Mouse (Mus musculus): ENCODE results near the gene Rnf183.

The Rnf183 gene

GRCm38 (mm10) chr4:62429616-62430015, 5.4 kb downstream of the Rnf183 start:
- DNase-seq: no peak

- no peak for DNase-seq
Measured at GRCm38 (mm10) chr4:62427978-62428758, 6.9 kb downstream of the Rnf183 start.

- no peak for DNase-seq
Measured at GRCm38 (mm10) chr4:62425891-62426290, 9.2 kb downstream of the Rnf183 start.

DNA sequence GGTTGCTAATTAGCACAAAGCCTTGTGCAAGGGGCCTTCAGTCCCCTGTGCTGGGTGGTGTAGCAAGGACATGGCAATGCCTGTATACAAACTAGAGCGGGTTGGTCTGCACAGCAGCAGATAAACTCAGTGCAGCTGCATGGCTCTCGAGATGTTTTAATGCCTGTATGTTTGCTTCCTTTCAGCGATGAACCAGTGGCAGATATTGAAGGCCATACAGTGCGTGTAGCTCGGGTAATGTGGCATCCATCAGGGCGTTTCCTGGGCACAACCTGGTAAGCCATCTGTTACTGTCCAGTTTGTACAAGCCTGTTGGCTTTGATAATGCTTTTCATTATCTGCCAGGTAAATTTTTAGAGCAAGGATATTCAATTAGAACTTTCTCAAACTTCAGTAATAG, 16.0 kb downstream of the Rnf183 start:
- no peak for DNase-seq

DNA sequence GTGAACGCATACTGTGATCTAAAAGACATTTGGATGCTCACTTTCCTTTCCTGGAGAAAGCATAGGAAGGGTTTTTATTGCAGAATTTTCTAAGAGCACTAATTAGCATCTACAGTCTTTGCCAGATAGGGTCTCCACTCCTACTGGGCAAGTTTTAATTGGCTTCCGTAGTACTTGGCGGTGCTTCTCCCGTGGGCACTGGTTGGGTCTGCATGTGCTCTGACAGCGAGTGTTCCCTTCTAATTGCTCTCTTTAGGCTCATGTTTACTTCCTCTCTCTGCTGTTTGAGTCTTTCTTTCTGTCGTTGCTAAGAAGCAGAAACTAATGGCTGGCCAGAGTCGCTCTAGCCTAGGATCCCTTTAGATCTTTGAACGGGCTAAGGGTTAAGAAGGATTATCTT, 16.6 kb downstream of the Rnf183 start:
- no peak for DNase-seq

DNA sequence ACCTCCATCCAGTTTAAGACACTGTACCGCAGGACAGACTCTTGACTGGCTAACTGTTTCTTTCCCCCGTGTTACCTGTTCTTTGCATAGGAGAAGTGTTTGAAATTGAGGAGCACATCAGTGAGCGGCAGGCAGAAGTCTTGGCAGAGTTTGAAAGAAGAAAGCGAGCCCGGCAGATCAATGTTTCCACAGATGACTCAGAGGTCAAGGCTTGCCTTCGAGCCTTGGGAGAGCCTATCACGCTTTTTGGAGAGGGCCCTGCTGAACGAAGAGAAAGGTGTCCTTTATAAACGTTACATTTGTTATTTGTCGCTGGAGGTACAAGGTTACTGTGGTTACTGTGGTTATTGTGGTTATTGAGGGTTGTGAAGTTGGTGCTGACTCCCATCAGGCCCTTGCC, 23.4 kb downstream of the Rnf183 start:
- DNase-seq: no peak

GRCm38 (mm10) chr4:62410325-62410724, 24.7 kb downstream of the Rnf183 start:
- no peak for DNase-seq

GRCm38 (mm10) chr4:62409615-62410014, 25.4 kb downstream of the Rnf183 start:
- no peak for DNase-seq

DNA sequence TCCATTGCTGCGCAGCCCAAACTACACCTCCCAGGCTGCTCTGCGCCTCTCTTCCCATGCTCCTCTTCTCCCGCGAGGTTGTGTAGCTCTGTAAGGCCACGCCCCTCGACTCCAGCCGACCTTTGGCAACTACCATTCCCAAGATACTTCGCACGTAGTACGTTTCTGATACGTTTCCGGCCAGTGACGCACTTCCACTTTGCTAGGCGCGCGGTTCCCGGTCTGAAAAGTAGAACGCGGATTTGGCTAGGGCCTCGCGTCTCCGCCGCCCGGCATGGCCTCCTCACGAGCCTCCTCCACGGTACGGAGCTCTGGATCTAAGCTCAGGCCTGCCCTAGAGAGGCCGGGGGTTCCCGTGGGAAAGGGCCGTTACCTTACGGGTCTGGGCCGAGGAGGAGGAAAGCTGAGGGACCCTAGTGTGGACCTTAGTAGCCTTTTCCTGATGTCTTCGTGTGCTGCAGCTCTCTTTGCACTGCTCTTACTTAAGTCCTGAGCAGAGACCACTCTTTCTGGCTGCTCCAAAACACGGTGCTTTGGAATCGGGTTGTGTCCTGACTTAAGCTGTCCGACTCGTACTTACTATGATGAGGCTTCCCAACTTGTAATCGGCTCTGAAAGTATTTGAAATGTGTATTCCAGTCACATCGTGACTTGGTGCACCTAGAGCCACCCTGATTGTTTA, 26.3 kb downstream of the Rnf183 start, which contains the start of the genes Cdc26 and Prpf4:
Gene Cdc26 (minus strand): TSS at position 42 of the 682 bp plus-strand sequence.
Gene Prpf4 (plus strand): TSS at position 197 of the 682 bp plus-strand sequence.
- peak; percentile 94 to 98 for DNase-seq

- peak; percentile 50 to 56 for DNase-seq
Measured at GRCm38 (mm10) chr4:62407730-62408582, 27.1 kb downstream of the Rnf183 start.

- peak in 1 of 2 experiments; percentile 14 for DNase-seq
Measured at GRCm38 (mm10) chr4:62406133-62406532, 28.9 kb downstream of the Rnf183 start.

- no peak for DNase-seq
Measured at GRCm38 (mm10) chr4:62398956-62399355, 36.1 kb downstream of the Rnf183 start.

- DNase-seq: no peak
Measured at GRCm38 (mm10) chr4:62397616-62398365, 37.3 kb downstream of the Rnf183 start.

DNA sequence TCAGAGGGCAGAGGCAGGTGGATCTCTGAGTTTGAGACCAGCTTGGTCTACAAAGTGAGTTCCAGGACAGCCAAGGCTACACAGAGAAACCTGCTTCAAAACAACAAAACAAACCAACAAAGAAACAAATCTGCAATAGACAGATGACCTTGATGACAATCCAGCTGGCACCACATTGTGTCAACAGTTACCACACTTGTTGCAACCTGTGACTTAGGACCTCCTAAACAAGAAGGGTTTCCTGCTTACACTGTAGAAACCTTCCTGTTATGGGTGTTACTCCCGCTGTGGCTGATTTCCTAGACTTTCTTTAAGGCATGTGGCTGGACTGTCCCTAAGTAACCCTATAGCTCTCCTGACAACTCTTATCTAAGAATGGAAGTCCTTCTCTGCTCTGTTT, 39.2 kb downstream of the Rnf183 start:
- no peak for DNase-seq

- DNase-seq: no peak
Measured at GRCm38 (mm10) chr4:62393459-62393858, 41.6 kb downstream of the Rnf183 start.

DNA sequence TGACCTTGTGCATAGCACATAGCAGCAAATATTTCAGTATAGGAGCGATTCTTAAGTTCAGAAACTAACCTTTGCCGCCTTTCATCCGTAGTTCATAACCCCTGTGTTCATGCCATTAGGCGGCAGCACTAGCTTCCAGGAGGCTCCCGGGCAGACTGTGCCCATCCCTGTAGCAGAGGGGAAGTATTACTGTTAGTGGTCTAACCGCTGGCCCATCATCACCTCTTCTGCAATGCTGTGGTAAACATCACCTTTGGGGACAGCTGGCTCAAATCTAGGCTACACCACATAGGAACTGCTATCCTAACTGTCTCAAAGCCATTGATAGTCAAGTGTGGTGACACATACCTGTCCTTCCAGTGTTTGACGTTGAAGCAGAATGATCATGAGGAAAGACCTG, 43.2 kb downstream of the Rnf183 start:
- DNase-seq: no peak

GRCm38 (mm10) chr4:62389592-62390512, 45.2 kb downstream of the Rnf183 start:
- DNase-seq: no peak

DNA sequence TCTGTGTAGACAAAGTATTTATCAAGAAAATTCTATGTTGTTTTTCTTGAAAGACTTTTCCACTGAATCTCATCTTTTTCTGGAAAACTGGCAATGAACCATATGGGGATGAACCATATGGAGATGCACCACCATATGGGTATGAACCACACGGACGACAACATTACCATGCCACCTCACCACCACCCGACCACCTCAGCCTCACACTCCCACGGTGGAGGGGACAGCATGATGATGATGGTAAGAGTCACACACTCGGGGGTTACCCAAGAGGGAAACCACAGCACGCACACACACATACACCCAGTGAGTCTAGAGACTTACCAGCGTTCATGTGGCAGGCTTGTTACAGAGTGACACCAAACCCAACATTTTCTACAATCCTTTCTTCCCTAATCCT, 49.6 kb downstream of the Rnf183 start:
- DNase-seq: no peak

GRCm38 (mm10) chr4:62384159-62384558, 50.9 kb downstream of the Rnf183 start:
- no peak for DNase-seq

DNA sequence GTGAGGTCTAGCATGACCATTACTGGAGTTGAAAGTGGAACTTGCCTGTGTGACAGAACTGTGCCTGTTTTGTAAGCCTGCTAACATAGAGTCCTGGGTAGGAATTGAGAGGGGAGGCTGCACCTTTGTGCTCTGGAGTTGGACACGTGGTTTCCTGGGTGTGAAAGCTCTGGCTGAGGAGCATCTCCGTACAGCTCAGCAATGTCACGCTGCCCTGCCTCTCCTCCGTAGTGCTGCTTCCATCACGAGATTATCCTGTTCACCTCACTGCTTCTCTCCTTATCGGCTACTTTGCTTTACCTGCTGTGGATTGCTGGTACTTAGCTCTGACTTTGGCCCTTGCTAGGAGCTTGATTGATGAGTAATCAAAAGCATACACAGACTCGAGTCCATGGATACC, 51.3 kb downstream of the Rnf183 start:
- DNase-seq: no peak

DNA sequence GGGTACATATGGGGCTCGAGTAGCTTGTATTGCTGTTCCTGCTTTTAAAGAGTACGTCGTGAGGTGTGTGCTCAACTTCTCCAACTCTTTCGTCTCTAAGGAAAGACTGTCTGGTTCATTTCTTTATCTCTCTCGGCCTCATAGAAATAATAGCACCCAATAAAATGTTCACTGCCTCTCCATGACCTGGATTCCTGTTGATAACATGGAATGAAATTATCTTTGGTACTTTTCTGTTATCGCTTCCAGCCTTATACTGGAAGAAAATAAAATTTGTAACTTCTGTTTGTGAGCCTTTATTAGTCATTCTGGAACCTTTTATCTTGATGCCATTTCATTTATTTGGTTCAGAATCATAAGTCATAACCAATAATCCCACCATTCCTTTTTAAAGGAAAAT, 51.8 kb downstream of the Rnf183 start:
- no peak for DNase-seq

Measured in thymus, postnatal 36 days (tissue).